Mouse (Mus musculus) cerebellum, postnatal 4 days (tissue): Measurements from ENCODE around the gene Pde4d.

Source experiments
- DNase-seq, 2 experiments: peaks; one replicate each; pipeline ENCODE4 v3.0.0; 2022; ENCODE audit warnings: low spot score in 2 of 2, mixed read lengths in 1 of 2

Pde4d gene

GRCm38 (mm10) chr13:109500336-109500735 lies 1050.6 kb downstream of the Pde4d start:
- DNase-seq = no peak

GRCm38 (mm10) chr13:109502796-109503195 lies 1053.0 kb downstream of the Pde4d start:
- DNase-seq = no peak

- no peak for DNase-seq
Observed at GRCm38 (mm10) chr13:109506754-109507153, 1057.0 kb downstream of the Pde4d start.

- DNase-seq = no peak
Observed at GRCm38 (mm10) chr13:109508472-109508871, 1058.7 kb downstream of the Pde4d start.

- no peak for DNase-seq
Observed at GRCm38 (mm10) chr13:109518194-109518593, 1068.4 kb downstream of the Pde4d start.

GRCm38 (mm10) chr13:109519485-109519884 lies 1069.7 kb downstream of the Pde4d start:
- no peak for DNase-seq

GRCm38 (mm10) chr13:109519966-109520646 lies 1070.4 kb downstream of the Pde4d start:
- no peak for DNase-seq

- no peak for DNase-seq
Observed at GRCm38 (mm10) chr13:109533838-109534523, 1084.2 kb downstream of the Pde4d start.

- DNase-seq = no peak
Observed at GRCm38 (mm10) chr13:109534709-109535284, 1085.0 kb downstream of the Pde4d start.

- no peak for DNase-seq
Observed at GRCm38 (mm10) chr13:109536636-109537035, 1086.9 kb downstream of the Pde4d start.

GRCm38 (mm10) chr13:109539371-109539770 lies 1089.6 kb downstream of the Pde4d start:
- DNase-seq = no peak

GRCm38 (mm10) chr13:109544646-109545045 lies 1094.9 kb downstream of the Pde4d start:
- DNase-seq = no peak

GRCm38 (mm10) chr13:109546337-109546736 lies 1096.6 kb downstream of the Pde4d start:
- DNase-seq = no peak

- no peak for DNase-seq
Observed at GRCm38 (mm10) chr13:109547006-109547587, 1097.3 kb downstream of the Pde4d start.

- peak; percentile 40 to 68 for DNase-seq
Observed at GRCm38 (mm10) chr13:109547700-109548099, 1098.0 kb downstream of the Pde4d start.

- DNase-seq = no peak
Observed at GRCm38 (mm10) chr13:109548263-109548662, 1098.5 kb downstream of the Pde4d start.

GRCm38 (mm10) chr13:109548771-109549555 lies 1099.2 kb downstream of the Pde4d start:
- no peak for DNase-seq

GRCm38 (mm10) chr13:109551836-109552235 lies 1102.1 kb downstream of the Pde4d start:
- DNase-seq = no peak

- DNase-seq = no peak
Observed at GRCm38 (mm10) chr13:109555513-109555912, 1105.8 kb downstream of the Pde4d start.

- no peak for DNase-seq
Observed at GRCm38 (mm10) chr13:109556853-109557252, 1107.1 kb downstream of the Pde4d start.

GRCm38 (mm10) chr13:109558341-109559257 lies 1108.9 kb downstream of the Pde4d start:
- DNase-seq = peak in 1 of 2 experiments; percentile 32
